Mouse (Mus musculus) liver, embryonic 13.5 days (tissue): ENCODE measurements around the gene Hsd17b13. TPM values are rescaled to one million over a fixed set of nuclear protein-coding genes. Genes with fewer than 3 reads are reported as not detected.

Source experiments
- ATAC-seq: fragments of 200-750 bp; cut with Nextera tagmentation; 2 replicates; pipeline ENCODE4 v1.8.0; 2017; ENCODE audit warnings: low read depth, mild to moderate bottlenecking, moderate number of reproducible peaks, moderate library complexity
- DNase-seq: peaks from one replicate; pipeline ENCODE4 v3.0.0; 2022
- H3K27ac ChIP-seq: fragments of 300-500 bp; sonication (generic); 2 replicates; pipeline ENCODE4 v1.5.1; 2015; ENCODE audit warnings: moderate library complexity, mild to moderate bottlenecking, inconsistent platforms
- H3K27me3 ChIP-seq: fragments of 300-500 bp; sonication (generic); 2 replicates; pipeline ENCODE4 v1.6.1; 2015; ENCODE audit warnings: mild to moderate bottlenecking, inconsistent platforms
- H3K36me3 ChIP-seq: fragments of 300-500 bp; sonication (generic); 2 replicates; pipeline ENCODE4 v1.6.1; 2015; ENCODE audit warnings: mild to moderate bottlenecking, inconsistent platforms
- H3K4me1 ChIP-seq: fragments of 300-500 bp; sonication (generic); replicated peaks from 2 replicates; pipeline ENCODE4 v1.6.1; 2015; ENCODE audit warnings: inconsistent platforms
- H3K4me2 ChIP-seq: fragments of 300-500 bp; sonication (generic); 2 replicates; pipeline ENCODE4 v1.6.1; 2015; ENCODE audit warnings: inconsistent platforms, mild to moderate bottlenecking, moderate library complexity
- H3K4me3 ChIP-seq: fragments of 300-500 bp; sonication (generic); replicated peaks from 2 replicates; pipeline ENCODE4 v1.5.1; 2015; ENCODE audit warnings: mild to moderate bottlenecking, inconsistent platforms
- H3K9ac ChIP-seq: fragments of 300-500 bp; sonication (generic); 2 replicates; pipeline ENCODE4 v1.6.1; 2015; ENCODE audit warnings: mild to moderate bottlenecking, inconsistent platforms
- H3K9me3 ChIP-seq: fragments of 300-500 bp; sonication (generic); replicated peaks from 2 replicates; pipeline ENCODE4 v1.6.1; 2016; ENCODE audit warnings: inconsistent platforms
- WGBS: fragments of 180-500 bp; shearing (Covaris S2); methylation state at CpG from one replicate; pipeline ENCODE4 v1.1.7; 2015; ENCODE audit not compliant: insufficient replicate concordance; 5-methylcytosine and 5-hydroxymethylcytosine counted together
- polyA plus RNA-seq: library from polyadenylated mRNA; unstranded; fragments of >200 nt; fragmentation: Nextera tagmentation; extraction: Ambion mirVana; gene quantifications from 2 replicates; pipeline ENCODE4 v1.2.1, GENCODE M21; 2015

Gene Hsd17b13
- polyA plus RNA-seq, 1 experiment from 2014 or later = 1.9 TPM

DNA sequence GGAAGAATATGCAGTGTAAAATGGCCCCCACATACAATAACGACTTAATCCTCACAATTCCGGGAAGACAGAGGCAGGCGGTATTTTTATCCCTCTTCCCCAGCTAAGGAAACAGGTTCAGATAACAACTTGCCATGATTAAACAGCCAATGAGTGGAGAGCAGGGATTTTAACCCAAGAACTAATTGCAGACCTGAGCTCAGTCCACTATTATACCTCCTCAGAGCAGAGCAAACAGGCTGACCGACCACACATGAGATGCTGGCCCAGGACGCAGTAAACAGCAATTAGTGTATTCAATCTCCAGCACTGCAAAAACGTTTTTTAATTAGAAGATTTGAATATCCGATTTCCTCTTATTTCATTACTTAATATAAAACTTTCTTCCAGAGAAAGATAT lies 68.4 kb downstream of the Hsd17b13 start:
- no peaks in the 10 kb centered on the region for H3K9me3 ChIP-seq
- no peak overlapping the region for H3K4me2 ChIP-seq
- no peak for ATAC-seq
- DNase-seq = no peak
- H3K4me3 ChIP-seq = no peak overlapping the region
- peaks cover 24% of the 10 kb centered on the region for H3K27me3 ChIP-seq
- H3K36me3 ChIP-seq = no peaks in the 10 kb centered on the region
- no peak overlapping the region for H3K9ac ChIP-seq
- 49% methylated on average over 7 of the region's 7 CpGs for WGBS
- H3K4me1 ChIP-seq = peaks cover 15% of the 10 kb centered on the region
- H3K27ac ChIP-seq = no peak overlapping the region

DNA sequence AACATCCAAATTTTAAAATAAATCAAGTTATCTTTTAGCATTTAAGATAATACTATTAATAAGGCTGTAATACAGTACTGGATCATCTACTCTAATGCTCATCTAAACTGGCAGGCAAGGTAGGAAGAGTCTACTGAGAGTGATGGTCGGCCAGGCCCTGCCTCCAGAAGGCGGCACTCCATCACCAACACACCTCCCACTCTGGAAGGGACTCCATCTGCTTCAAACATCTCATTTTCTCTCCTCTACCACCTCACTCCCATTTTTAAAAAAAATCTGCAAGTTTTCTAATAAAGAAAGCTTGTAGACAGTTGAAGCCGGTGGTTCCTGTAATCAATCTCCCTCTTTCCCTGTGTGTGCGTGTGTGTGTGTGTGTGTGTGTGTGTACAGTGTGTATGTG lies 69.4 kb downstream of the Hsd17b13 start:
- WGBS = 79% methylated on average over 4 of the region's 4 CpGs
- Histone ChIP-seq H3K4me3 (no peak overlapping the region), H3K36me3 (no peaks in the 10 kb centered on the region), H3K9me3 (no peaks in the 10 kb centered on the region), H3K27ac (no peak overlapping the region), H3K9ac (no peak overlapping the region), H3K4me1 (peaks cover 15% of the 10 kb centered on the region), H3K4me2 (no peak overlapping the region), H3K27me3 (peaks cover 17% of the 10 kb centered on the region)
- no peak for ATAC-seq
- no peak for DNase-seq

DNA sequence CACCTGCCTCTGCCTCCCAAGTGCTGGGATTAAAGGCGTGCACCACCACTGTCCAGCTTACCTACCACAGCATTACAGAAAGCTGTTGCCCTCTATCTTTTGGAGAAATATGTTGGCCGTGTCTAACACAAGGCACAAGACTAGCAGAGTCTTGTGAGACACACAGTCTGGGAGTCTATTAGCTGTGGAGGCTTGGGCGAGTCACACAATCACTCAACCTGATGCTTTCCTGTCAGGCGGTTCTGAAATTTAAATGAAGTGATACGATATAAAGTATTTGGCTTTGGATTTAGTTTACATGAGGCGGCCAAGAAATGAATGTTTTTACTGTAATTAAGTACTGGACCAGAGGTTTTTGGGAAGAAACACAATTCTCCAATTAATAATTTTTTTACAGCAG lies 71.0 kb downstream of the Hsd17b13 start:
- H3K4me3 ChIP-seq = no peak overlapping the region
- H3K9me3 ChIP-seq = no peaks in the 10 kb centered on the region
- ATAC-seq (no peak), DNase-seq (no peak)
- peaks cover 13% of the 10 kb centered on the region for H3K27me3 ChIP-seq
- H3K36me3 ChIP-seq = no peaks in the 10 kb centered on the region
- H3K27ac ChIP-seq = no peak overlapping the region
- no peak overlapping the region for H3K9ac ChIP-seq
- no peak overlapping the region for H3K4me2 ChIP-seq
- H3K4me1 ChIP-seq = peaks cover 10% of the 10 kb centered on the region
- 69% methylated on average over 6 of the region's 6 CpGs for WGBS

Other genes with a start within 250 kb of the Hsd17b13 start
- gene Klhl8, start 66.2 kb downstream of the Hsd17b13 start, polyA plus RNA-seq = 1.4 and 1.7 TPM in 2 replicates
- 2.1 and 2.6 TPM in 2 replicates for gene Hsd17b11, start 44.5 kb upstream of the Hsd17b13 start, polyA plus RNA-seq
- 84.0 and 89.0 TPM in 2 replicates for gene Nudt9, start 68.9 kb upstream of the Hsd17b13 start, polyA plus RNA-seq
- gene Gm17660, start 100.2 kb upstream of the Hsd17b13 start, polyA plus RNA-seq = not detected in 2 replicates
- 2.0 TPM in 2 replicates for gene Sparcl1, start 136.3 kb upstream of the Hsd17b13 start, polyA plus RNA-seq
- not detected in 2 replicates for gene Dspp, start 193.3 kb upstream of the Hsd17b13 start, polyA plus RNA-seq
- gene Dmp1, start 225.2 kb upstream of the Hsd17b13 start, polyA plus RNA-seq = not detected in 2 replicates